Mouse (Mus musculus) CD4-positive naive resting alpha-beta T cell, adult 76 days (primary cell): ENCODE measurements around the gene Mst1. TPM values are rescaled to one million over a fixed set of nuclear protein-coding genes. Genes with fewer than 3 reads are reported as not detected.

Experiments used
- total RNA-seq: library from RNA; stranded (reverse); gene quantifications from one replicate; pipeline ENCODE4 v1.2.4, GENCODE M21; 2023

The Mst1 gene
- total RNA-seq: 0.26 TPM

GRCm38 (mm10) chr9:108080168-108080567 is at the start of gene Mst1:
Gene Mst1 (plus strand): TSS chr9:108080436.

GRCm38 (mm10) chr9:108049016-108049455 is 31.2 kb upstream of the Mst1 start, which contains the start of gene Gmppb:
Gene Gmppb (plus strand): TSS chr9:108049242.

GRCm38 (mm10) chr9:108052885-108053664 is 27.2 kb upstream of the Mst1 start, which contains the start of gene Amigo3:
Gene Amigo3 (plus strand): TSS chr9:108053159.

GRCm38 (mm10) chr9:108082988-108083431 is 2.8 kb downstream of the Mst1 start, which contains the start of gene Rnf123:
Gene Rnf123 (minus strand): TSS chr9:108083346.

GRCm38 (mm10) chr9:108094184-108094941 is 14.1 kb downstream of the Mst1 start, which contains the start of gene Apeh:
Gene Apeh (minus strand): TSS chr9:108094606.

Other genes with a start within 250 kb of the Mst1 start
- gene Rbm6, start 207.2 kb upstream of the Mst1 start, total RNA-seq: 149 TPM
- gene Mon1a, start 192.3 kb upstream of the Mst1 start, total RNA-seq: 14.0 TPM
- not detected for gene Mst1r, start 173.6 kb upstream of the Mst1 start, total RNA-seq
- gene Actl11, start 152.0 kb upstream of the Mst1 start, total RNA-seq: not detected
- gene Camkv, start 144.8 kb upstream of the Mst1 start, total RNA-seq: not detected
- gene Traip, start 130.3 kb upstream of the Mst1 start, total RNA-seq: 7.0 TPM
- 171 TPM for gene Uba7, start 104.9 kb upstream of the Mst1 start, total RNA-seq
- 1.1 TPM for gene Gm20661, start 97.4 kb upstream of the Mst1 start, total RNA-seq
- gene Inka1, start 94.6 kb upstream of the Mst1 start, total RNA-seq: not detected
- 2.6 TPM for gene Cdhr4, start 87.9 kb upstream of the Mst1 start, total RNA-seq
- gene Gm20662, start 84.1 kb upstream of the Mst1 start, total RNA-seq: 7.3 TPM
- 133 TPM for gene Ip6k1, start 77.9 kb upstream of the Mst1 start, total RNA-seq
- gene Gmppb, start 31.2 kb upstream of the Mst1 start, total RNA-seq: 23.7 TPM
- 5.9 TPM for gene Amigo3, start 27.3 kb upstream of the Mst1 start, total RNA-seq
- gene Rnf123, start 2.9 kb downstream of the Mst1 start, total RNA-seq: 172 TPM
- 121 TPM for gene Apeh, start 14.2 kb downstream of the Mst1 start, total RNA-seq
- 0.50 TPM for gene Bsn, start 109.9 kb downstream of the Mst1 start, total RNA-seq
- 21.3 TPM for gene Dag1, start 183.5 kb downstream of the Mst1 start, total RNA-seq
- 2.4 TPM for gene Nicn1, start 210.0 kb downstream of the Mst1 start, total RNA-seq
- gene Amt, start 216.4 kb downstream of the Mst1 start, total RNA-seq: 1.4 TPM
- gene Rhoa, start 225.7 kb downstream of the Mst1 start, total RNA-seq: 371 TPM
- 7.6 TPM for gene Tcta, start 225.7 kb downstream of the Mst1 start, total RNA-seq